Mouse (Mus musculus) spleen, postnatal 4 days (tissue): Measurements from ENCODE around the gene Entpd1.

Experiments used
- DNase-seq, 2 experiments: peaks; one replicate each; pipeline ENCODE4 v3.0.0; 2022; ENCODE audit warnings: low spot score in 2 of 2

Entpd1 gene

DNA sequence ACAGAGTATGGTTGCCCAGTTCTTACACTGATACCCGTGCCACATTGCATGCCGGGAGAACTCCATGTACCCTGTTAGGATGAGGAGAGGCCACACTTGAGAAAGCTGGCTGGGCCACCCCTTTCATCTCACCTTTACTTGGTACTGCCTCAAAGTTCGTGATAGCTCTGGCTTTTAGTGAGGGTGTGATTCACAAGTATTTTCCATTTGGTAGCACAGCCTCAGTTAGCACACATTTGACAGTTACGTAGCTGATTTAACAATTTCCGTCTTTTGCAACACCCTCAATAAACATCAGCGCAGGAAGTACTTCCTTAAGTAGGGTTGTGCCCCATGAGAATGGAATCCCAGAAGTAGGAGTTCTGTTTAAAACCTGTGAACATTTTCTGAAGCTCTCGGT, 53.6 kb downstream of the Entpd1 start:
- DNase-seq = no peak

DNA sequence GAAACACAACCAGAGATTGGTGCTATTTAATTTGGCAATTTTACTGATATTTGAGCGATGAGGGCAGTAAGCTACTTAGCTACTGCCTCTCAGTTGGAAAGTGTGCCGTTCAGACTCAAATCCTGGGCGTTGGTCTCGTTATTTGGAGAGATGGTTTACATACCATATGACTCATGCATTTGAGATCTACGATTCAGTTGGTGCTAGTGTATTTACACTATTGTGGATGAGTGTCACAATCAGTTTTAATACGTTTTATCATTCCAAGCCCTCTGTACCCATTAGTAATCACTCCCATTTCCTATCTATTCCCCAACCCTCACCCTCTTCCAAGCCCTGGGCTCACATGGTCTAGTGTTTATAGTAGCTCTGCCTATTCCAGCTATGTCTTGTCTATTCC, 54.9 kb downstream of the Entpd1 start:
- DNase-seq = no peak

DNA sequence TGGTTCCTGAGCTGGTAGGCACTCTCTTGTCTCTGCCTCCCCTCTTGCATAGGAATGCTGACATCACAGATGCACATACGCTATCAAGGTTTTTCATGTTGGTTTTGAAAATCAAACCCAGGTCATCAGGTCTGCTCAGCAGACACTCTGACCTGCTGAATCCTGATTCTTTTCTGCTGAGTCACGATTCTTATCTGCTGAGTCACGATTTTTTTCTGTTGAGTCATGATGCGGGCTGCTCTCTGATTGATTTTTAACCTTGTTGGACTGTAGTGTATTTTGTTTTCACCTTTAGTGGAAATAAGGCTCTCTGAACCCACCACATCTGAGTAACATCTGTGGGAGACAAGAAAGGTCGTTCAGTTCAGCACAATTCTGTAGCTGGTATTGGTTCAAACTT, 63.2 kb downstream of the Entpd1 start:
- no peak for DNase-seq

DNA sequence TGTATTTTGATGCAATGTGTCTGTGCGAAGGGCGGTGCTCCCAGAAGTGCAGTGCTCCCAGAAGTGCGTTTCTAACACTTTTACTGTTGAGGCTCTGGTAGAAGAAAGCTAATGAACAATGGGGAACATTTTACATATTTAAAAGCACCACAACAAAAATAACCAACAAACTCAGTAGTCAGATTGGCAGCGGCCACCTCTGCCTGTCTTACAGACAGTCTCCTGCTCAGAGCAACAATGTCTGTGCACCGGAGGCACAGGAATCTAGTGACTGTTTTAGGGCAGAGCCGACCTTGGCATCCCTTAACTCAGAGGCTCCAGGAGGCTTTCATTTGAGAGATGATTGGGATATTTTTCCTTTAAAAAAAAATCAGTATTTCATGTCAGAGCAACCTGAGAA, 65.9 kb downstream of the Entpd1 start:
- no peak for DNase-seq

DNA sequence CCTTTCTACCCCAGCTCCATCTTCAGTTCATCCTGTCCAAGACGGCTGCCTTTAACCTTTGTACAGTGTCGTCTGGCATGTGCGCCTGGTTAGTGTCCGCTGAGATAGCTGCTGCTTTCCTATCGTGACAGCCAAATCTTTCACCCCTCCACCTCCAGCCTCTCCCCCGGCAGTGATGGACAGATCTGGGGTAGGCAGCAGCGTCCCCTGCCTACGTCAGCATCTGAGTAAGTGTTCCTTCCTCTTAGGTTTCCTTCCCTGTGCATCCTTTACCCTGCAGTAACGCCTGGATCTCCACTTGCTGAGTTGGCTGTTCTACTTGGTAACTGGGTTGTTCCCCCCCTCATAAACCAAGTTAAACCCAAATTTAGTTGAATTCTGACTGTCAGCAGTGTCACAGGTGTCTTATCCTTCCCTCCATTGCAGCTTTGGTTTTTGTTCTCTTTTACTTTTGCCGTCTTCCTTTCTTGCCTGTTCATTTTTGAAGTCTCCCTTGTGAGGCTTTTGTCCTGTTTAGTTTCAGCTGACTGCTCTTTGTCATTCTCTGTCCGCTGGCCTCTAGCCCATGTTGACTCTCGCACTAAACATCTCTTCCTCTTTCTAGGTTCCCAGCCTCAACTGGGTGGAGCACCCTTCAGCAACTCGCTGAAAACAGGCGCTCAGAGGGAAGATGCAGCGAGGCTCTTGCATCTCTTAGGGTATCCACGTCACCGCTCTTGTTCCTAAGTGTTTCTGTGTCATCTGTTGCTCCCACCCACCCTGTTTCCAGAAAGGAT, 66.6 kb downstream of the Entpd1 start:
- peak; percentile 39 to 68 for DNase-seq

DNA sequence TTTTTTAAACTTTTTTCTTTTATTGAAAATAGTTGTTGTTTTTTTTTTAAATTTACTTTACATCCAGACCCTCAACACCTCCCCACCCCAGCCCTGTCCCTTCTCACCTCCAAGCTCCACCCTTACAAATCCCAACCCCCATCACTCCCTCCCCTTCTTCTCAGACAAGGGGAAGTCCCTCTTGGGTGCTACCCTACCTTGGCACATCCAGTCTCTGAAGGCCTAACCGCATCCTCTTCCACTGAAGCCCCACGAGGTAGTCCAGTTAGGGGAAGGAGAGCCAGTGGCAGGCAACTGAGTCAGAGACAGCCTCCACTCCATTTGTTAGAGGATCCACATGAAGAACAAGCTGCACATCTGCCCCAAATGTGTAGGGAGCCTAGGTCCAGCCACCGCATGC, 67.5 kb downstream of the Entpd1 start:
- DNase-seq = no peak

DNA sequence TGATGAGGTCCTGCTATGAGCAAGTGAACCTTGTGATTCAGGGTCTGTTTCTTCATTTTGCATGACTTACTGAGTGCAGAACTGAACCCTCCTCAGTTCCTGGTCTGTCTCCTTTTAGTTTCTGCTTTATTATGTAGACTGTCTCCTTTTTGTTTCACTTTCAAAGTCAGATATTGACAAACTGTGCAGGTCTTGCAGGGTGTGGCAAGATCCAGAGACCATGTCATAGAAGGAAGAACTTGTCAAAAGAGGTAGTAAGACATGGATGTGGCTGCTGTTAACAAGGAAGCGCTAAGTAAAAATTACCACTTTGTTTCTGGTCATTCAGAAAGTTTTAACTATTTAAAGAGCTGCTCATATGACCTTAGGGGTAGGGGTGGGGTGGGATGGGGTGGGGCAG, 72.0 kb downstream of the Entpd1 start:
- DNase-seq = no peak

DNA sequence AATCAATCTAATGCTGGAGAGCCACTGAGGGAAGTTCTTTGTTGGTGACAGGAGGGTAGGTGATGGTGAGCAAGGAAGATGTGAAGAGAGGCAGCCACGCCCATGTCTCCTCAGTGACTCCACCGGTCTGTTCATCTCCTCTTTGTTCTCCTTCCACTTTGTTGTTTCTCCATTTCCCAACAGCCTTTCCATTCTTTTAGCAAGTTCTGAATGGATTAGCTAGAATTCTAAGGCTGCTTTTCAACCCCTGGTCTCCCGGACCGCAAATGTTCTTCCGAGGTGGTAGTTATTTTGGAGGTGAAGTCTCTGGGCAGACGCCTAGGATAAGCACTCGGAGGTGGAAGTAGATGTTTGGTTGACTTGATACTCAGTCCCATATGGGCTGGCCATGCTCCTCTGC, 72.4 kb downstream of the Entpd1 start:
- DNase-seq = no peak

DNA sequence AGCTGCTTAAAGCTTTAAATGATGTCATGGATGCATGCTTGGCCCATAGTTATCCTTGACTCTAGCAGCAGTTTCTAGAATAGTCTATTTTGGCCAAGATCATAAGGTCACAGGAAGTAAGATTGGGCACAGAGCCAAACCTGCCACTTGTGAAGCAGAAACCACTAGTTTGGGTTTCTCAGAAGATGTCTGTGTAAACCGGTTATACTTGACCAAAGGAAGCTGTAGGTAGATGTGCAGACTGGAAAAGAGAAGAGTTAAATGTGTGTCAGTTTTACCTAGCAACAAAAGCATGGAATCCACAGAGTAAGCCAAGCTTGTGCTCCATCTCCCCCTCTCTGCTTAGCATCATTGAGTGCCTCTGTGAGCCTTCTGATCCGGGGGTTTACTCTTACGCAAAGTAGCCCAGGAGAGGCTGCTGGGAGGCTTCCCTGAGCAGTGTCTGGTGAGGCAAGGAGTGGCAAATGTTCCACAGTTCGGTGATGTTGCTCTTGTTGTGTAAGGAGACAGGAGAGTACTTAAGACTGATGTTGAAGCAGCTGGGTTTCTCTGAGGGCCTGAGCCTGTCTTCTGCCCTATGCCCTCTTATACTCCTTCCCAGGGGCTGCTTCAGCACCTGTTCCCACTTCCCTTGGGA, 75.2 kb downstream of the Entpd1 start:
- DNase-seq = peak in 1 of 2 experiments; percentile 35

DNA sequence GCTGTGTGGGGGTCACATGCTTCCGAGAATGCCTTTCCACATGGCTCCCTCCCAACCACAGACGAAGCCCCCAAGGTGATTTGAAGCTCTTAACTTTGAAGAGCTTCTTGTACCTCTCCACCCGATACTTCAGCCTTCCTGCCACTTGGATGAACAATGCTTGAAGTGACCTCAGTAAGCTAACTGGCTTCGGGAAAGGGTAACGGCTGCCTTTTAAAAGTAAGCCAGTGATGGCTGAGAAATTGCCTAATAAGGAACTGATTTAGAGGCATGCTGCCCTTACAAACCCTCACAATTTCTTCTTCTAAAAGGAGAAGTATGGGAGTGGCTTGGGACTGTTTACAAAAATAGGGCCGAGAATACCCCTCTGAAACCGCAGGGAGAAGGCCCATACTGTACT, 81.0 kb downstream of the Entpd1 start:
- no peak for DNase-seq

DNA sequence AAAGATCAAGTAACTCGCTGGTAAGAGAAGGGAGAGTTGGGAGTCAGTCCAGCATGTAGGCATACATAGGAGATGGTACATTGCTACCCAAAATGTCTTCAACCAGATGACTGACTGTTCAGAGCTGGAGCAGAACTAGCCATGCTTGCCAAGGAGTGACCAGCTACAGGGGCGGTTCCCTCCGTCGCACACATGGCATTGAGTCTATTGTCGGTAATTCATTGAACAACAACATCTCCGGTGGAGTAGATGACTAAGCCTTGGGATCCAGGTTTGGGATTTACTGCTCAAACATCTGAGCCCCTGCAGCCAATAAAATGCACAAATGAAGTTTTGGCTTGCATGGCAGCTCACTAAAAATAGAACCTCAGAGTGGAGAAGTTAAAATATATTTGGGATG, 84.0 kb downstream of the Entpd1 start:
- no peak for DNase-seq

DNA sequence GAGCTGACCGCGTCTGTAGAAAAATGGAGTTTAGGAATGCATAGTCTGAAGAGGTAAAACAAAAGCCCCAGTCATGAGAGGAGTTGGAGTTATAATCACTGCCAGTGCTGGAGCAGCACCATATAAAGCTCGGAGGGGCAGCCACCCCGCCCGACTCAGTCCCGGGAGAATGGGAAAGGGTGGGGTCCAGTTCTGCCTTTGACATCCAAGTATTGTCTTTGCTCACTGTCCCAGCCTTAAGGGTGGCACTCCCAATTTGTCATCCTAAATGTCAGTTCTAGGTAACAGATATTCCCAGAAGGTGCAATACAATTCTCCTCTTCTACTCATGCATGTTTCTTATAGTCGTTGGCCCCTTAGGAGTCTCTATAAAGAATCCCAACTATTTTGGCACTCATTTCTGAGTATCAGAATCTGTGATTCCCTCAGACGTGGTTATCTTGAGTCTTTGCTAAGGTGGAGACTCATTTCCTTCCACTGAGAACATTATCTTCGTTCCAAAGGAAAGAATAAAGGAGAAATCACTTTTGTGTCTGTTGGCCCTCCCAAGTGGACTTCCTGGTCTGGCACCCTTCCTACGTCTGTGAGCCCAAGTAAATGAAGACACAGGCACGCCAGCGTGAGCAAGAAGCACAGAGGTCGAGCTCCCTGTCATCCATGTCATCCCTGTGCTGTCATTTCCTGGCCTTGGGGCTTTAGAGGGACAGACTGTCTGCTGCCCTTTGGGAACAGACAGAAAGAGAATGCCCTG, 86.1 kb downstream of the Entpd1 start:
- DNase-seq = no peak

DNA sequence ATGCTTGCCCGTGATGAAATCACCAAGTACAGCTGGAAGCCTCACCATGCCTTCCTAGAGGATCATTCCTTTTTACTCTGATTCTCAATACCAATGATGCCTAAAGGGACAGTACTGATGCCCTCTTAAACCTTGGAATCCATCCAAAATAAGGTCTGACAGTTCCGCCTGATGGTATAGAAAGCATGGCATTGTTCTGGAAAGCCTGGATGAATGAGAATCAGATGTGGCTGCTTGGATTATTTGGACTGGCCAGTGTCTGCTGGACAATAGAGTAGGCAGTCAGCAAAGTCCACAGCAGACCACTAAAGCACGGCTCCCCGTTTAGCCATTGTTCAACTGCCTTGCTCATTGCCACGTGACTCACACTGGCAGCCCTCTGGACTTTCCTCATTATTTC, 87.7 kb downstream of the Entpd1 start:
- no peak for DNase-seq

DNA sequence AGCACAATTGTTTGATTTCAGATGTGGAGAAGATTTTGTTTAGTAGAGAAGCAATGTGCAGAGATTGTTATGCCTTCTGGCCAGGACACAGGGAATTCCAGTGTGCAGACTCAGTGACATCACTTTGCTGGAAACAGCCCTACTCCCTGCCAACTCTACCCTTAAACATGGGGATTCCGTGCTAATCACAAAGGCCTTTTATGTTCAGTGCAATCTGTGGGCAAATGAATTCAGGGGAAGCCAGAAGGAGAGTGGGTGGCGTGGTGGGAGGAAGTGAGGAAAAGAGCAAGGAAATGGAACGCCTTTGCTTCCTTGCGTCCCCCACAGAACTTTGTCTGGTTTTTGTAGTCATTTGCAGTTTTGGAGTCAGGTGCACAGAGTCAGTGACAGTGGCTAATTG, 90.2 kb downstream of the Entpd1 start:
- no peak for DNase-seq

DNA sequence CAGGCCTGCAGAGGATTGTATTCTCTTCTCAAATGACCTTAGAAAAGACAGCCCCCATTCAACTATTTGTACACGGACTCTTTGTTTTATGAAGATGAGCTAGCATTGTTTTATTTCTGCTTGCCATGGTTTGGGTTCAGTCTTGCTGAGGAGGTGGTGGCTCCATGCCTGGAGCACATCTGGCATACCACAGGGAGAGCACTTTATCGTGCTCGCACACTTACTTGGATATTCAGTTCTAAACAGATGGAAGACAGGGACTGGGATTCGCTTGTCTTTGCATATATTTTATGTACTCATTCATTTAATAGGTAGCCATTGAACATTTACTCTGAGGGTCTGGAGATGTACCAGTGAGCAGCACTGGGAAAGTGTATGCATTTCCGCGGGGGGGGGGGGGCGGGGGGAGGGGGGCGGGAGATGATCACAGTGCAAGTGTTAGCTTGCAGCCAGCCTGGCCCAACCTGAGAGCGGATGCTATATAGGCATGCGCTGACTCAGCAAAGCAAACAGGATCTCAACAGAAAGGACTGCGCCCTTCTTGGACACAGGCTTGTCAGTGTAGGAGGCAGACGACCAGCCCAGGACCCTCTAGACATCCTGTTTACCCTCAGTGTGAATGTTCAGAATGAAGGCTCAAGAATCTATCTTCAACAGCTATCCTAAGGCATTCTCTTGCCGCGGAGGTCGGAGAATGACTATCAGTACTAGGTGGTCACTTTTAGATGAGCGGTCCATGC, 100.9 kb downstream of the Entpd1 start:
- no peak for DNase-seq

DNA sequence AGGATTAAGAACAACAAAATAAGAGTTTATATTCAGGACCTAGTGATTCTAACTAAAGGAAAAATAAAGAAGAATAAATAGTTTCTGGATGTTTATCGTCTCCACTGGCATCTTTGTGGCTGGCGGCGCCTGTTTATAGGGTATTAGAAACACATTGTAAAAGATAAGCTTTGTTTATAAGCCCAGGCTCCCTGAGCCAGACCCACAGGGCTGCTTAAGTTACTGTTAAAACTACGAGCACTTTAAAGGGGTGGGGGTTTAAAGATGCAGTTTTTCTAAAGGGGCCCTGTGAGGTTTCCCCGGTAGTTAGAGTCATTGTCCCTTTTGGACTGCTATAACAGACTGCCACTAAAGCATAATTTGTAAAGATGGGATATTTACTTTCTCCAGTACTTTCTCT, 102.5 kb downstream of the Entpd1 start:
- no peak for DNase-seq

DNA sequence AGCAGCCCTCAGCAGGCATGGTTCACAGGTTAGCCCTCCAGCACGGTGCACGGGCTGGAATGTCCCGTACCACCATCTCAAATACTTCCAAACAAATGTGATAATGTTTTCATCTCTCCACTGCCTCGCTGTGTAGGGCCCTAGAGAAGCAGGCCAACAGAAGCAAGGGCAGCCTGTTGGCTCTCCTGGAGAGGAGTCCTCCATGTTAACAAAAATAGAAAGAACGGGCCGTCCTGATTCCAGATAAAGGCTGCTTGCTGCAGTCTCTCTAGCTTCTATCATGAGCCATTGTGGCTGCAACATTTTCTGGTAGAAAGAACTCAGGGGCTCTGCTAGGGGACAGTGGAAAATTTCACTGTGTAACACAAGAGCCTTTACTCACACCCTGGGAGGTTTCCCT, 104.8 kb downstream of the Entpd1 start:
- no peak for DNase-seq

DNA sequence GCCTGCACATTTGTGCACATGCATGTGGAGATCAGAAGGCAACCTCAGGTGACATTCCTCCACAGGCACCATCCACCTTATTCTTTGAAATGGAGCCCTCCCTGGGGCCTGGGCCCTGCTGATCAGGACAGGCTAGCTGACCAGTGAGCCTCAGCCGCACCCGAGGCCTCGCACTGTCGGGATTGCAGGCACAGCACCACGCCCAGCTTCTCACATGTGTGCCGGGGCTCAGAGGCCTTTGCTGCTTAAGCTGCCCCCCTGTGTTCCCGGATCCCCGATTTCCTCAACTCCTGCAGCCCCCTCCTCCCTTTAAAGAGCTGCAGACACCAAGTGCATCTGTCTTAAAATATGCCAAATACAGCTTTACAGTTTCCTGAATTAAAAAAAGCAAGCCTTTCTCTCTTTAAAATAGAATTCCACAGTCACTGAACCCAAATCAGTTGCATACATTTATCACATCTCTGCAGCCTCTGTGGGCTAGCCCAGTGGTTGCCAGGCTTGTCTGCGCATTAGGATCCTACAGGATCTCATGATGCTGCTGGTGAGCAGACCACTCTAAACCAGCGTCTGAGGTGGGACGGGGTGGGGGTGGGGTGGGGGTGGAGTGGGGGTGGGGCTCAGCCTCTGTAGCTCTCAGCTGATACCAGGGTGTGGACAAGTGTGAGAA, 107.4 kb downstream of the Entpd1 start:
- no peak for DNase-seq

DNA sequence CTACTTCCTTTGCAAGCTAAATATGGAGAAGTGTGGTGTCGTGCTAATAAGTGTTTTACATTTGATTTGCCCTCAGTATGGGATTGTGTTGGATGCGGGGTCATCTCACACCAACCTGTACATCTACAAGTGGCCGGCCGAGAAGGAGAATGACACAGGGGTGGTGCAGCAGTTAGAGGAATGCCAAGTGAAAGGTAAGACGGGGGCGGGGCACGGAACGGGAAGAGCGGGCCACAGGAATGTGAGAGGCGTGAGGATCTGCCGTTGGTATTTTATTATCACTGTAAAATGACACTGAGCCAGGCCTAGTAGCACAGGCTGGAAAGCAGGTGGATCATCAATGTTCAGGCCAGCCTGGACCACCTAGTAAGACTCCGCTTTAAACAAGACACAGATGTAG, 108.2 kb downstream of the Entpd1 start:
- DNase-seq = no peak

DNA sequence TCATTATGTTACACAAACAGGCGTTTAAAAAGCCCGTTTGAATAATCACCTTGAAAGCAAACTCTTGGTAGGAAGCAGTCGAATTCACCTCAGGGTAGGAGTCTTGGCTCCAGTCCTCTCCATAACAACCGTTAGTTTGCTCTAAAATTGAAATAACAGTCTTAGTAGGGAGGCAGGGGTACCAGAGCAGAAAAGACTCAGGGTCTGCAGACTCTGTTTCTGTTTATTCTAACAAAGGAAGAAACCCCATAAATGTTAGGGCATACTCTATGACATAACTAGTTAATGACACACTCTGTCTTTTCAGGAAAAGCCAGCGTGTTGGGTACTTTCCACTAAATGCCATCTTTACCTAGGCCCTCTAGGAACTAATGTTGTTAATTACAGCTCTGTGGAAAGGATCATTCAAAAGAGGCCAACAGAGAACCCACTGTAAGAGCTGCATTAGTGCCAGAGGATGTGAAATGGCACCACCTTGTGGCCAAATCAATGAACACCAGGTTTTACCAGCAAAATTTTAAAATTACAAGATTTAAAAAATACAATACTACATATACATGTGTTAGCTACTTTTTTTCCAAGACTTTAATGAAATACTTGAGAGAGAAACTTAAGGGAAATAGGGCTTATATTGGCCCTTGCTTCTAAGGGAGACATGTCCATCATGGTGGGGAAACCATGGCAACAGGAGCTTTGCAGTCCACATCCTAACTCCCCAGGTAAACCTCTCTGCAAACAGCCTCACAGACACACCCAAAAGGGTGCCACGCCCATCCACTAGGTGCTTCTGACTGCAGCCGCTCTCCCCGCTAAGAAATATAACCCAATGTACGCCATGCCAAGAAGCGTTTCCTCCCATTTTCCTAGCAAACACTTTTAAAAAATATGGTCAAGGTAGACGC, 110.2 kb downstream of the Entpd1 start:
- peak; percentile 40 to 76 for DNase-seq

DNA sequence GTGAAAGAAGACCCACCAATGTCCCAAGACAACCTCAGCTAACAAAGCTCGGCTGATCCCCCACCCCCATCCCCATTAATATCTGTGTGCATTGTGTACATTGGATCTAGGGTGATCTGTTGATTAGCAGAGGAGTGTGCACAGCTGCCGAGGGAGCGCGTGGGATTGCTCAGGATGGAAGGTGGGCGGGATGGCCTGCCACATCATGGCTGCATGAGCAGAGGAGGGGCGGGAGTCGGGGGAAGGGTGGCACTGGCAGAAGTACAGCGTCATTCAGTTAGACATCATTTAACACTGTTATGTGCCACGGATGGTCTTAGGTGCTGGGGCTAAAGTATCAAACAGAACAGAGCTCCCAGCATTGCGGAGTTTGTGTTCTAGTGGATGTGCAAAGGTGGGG, 111.3 kb downstream of the Entpd1 start:
- no peak for DNase-seq
